Mouse (Mus musculus): Measurements from ENCODE around the gene Prrc2a. TPM values are rescaled to one million over a fixed set of nuclear protein-coding genes. Genes with fewer than 3 reads are reported as not detected.

The Prrc2a gene
- polyA plus RNA-seq, 1 experiment from 2014 or later: 205 TPM

DNA sequence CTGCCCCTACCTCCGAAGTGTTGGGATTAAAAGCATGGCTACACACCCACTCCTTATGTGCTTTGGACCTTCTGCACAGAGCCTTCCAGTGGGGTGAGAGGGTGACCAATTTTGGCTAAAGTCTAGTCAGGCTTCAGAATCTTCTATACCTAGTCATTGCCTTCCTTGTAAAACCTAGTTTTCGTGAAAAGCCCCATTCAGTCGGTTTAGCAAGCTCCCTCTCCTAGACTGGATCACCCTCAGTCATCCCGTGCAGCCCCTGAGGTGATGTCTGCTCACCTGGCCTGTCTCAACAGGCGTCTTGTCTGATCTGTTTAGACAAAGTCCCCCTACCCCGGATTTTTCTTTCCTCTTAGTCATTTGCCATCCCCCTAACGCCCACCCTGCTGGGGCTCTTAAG lies 33.3 kb upstream of the Prrc2a start:
- Histone ChIP-seq H3K27ac (no peak overlapping the region), H3K9me3 (no peaks in the 10 kb centered on the region), H3K27me3 (replicated peaks) (peaks cover 44% of the 10 kb centered on the region), H3K9ac (no peak overlapping the region), H3K4me3 (no peak overlapping the region), H3K36me3 (no peaks in the 10 kb centered on the region), H3K4me1 (peaks cover 9% of the 10 kb centered on the region), H3K4me2 (replicated peaks) (no peak overlapping the region)
- 70% methylated on average over 7 of the region's 7 CpGs for WGBS
- no peak for ATAC-seq (ENCODE audit: low FRiP score, low read depth)

GRCm38 (mm10) chr17:35197126-35197525 lies 32.4 kb upstream of the Prrc2a start:
- Histone ChIP-seq H3K27me3 (replicated peaks) (peaks cover 41% of the 10 kb centered on the region), H3K4me2 (replicated peaks) (no peak overlapping the region), H3K9ac (no peak overlapping the region), H3K36me3 (no peaks in the 10 kb centered on the region), H3K27ac (no peak overlapping the region), H3K9me3 (no peaks in the 10 kb centered on the region), H3K4me1 (peaks cover 9% of the 10 kb centered on the region), H3K4me3 (no peak overlapping the region)
- no peak for ATAC-seq (ENCODE audit: low FRiP score, low read depth)
- 59% methylated on average over 6 of the region's 6 CpGs for WGBS

DNA sequence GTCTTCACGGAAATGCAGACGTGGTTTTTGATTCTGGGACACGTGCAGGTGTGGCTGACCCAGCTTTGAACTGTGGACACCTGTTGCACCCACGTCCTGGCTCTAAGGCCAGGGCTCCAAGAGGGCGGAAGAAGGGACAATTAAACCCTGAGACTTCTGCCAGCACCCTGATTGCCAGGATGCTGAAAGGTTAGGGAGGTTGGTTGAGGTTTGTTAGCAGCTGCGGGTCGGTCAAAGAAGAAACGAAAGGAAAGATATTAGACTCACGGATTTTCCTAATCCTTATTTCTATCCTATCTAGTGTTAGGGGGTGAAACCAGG lies 31.6 kb upstream of the Prrc2a start:
- WGBS: 31% methylated on average over 9 of the region's 9 CpGs
- H3K4me1 ChIP-seq: peaks cover 9% of the 10 kb centered on the region
- no peaks in the 10 kb centered on the region for H3K36me3 ChIP-seq
- peak overlapping the region; percentile 71 for H3K4me2 ChIP-seq (replicated peaks)
- no peaks in the 10 kb centered on the region for H3K9me3 ChIP-seq
- H3K27me3 ChIP-seq (replicated peaks): peaks cover 37% of the 10 kb centered on the region
- no peak for ATAC-seq (ENCODE audit: low FRiP score, low read depth)
- peak overlapping the region; percentile 36 for H3K4me3 ChIP-seq
- no peak overlapping the region for H3K9ac ChIP-seq
- no peak overlapping the region for H3K27ac ChIP-seq

DNA sequence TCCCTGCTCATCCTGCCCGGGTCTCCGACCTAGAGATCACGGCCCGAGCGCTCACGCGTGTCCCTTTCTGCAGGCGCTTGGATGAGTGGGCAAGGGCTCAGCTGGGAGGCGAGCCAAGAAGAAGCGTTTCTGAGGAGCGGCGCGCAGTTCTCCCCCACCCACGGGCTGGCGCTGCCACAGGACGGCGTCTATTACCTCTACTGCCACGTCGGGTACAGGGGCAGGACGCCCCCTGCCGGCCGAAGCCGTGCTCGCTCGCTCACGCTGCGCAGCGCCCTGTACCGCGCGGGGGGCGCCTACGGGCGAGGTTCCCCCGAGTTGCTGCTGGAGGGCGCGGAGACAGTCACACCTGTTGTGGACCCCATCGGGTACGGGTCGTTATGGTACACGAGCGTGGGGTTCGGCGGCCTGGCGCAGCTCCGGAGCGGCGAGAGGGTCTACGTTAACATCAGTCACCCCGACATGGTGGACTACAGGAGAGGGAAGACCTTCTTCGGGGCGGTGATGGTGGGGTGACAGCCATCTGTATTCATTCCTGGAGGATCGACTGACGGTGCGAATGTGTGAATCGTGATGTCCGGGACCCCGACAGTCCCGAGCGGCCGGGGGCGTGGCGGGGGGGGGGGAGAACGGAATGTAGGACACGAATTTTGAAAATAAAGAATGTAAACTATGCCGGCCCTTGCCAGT lies 31.1 kb upstream of the Prrc2a start:
- H3K4me3 ChIP-seq: peak overlapping the region; percentile 36
- peak overlapping the region; percentile 71 for H3K4me2 ChIP-seq (replicated peaks)
- peak; percentile 74; the same call in 1 of the 2 replicates for ATAC-seq (ENCODE audit: low FRiP score, low read depth)
- 2% methylated on average over 66 of the region's 66 CpGs for WGBS
- 0 out of 2 replicates have a peak overlapping the region, but pooled peaks have one; percentile 35 for H3K9ac ChIP-seq
- peaks cover 37% of the 10 kb centered on the region for H3K27me3 ChIP-seq (replicated peaks)
- H3K36me3 ChIP-seq: no peaks in the 10 kb centered on the region
- H3K9me3 ChIP-seq: no peaks in the 10 kb centered on the region
- no peak overlapping the region for H3K27ac ChIP-seq
- H3K4me1 ChIP-seq: peaks cover 9% of the 10 kb centered on the region

- Histone ChIP-seq H3K4me2 (replicated peaks) (peak overlapping the region; percentile 71), H3K9me3 (no peaks in the 10 kb centered on the region), H3K36me3 (no peaks in the 10 kb centered on the region), H3K27ac (no peak overlapping the region), H3K4me1 (peaks cover 9% of the 10 kb centered on the region), H3K4me3 (peak overlapping the region; percentile 36), H3K27me3 (replicated peaks) (peaks cover 34% of the 10 kb centered on the region), H3K9ac (0 out of 2 replicates have a peak overlapping the region, but pooled peaks have one; percentile 35)
- WGBS: 48% methylated on average over 19 of the region's 19 CpGs
- no peak for ATAC-seq (ENCODE audit: low FRiP score, low read depth)
These were observed 30.3 kb upstream of the Prrc2a start for GRCm38 (mm10) chr17:35194844-35195630.

DNA sequence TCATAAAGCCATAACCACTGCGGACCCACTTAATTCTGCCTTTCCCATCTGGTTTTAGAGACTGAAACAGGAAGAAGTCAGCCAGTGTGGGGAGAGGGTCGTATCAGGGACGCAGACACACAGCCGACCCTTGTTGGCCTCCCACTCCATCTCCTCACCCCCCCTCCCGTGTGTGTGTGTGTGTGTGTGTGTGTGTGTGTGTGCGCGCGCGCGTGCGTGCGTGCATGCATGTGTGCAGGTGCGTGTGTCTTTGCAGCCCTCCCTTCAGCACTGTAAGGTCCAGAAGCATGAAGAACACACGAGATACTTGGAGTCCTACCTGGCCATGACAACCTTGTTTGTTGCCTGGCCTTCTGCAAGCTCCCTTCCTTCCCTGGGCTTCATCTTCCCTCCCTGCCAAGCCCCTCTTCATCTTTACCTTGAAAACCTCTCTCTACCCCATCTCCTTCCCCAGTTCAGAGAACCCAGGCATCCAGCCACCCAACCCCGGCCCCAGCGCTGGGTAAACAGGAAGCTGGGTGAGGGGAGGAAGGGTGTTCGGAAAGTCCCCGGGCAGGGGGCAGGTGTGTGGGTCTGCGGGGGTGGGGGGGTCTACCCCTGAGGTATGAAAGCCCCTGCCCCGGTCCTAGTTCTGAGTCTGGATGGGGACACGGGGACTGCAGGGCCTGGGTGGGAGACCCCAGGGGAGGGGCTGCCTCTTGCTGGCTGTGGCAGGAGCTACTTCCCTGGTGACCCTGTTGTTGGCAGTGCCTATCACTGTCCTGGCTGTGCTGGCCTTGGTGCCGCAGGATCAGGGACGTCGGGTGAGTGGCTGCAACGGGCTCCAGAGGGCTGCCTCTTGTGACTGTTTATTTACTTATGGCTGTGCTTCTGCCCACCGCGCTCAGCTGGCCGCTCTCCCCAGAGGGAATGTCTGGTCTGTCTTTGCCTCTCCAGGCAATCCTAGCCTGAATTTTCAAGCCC lies 29.5 kb upstream of the Prrc2a start, which contains the start of gene Ltb:
TSS of gene Ltb (plus strand) at position 559 of the 963 bp plus-strand sequence.
- WGBS: 71% methylated on average over 28 of the region's 28 CpGs
- H3K4me3 ChIP-seq: peak within 1 kb of the TSS; percentile 36; the same call in 1 of the 2 replicates
- H3K4me1 ChIP-seq: peaks cover 9% of the 10 kb centered on the region
- H3K9ac ChIP-seq: no peak within 1 kb of the TSS
- no peaks in the 10 kb centered on the region for H3K9me3 ChIP-seq
- peak within 1 kb of the TSS; percentile 71 for H3K4me2 ChIP-seq (replicated peaks)
- H3K36me3 ChIP-seq: no peaks in the 10 kb centered on the region
- no peak for ATAC-seq (ENCODE audit: low FRiP score, low read depth)
- peaks cover 31% of the 10 kb centered on the region for H3K27me3 ChIP-seq (replicated peaks)
- H3K27ac ChIP-seq: no peak within 1 kb of the TSS

DNA sequence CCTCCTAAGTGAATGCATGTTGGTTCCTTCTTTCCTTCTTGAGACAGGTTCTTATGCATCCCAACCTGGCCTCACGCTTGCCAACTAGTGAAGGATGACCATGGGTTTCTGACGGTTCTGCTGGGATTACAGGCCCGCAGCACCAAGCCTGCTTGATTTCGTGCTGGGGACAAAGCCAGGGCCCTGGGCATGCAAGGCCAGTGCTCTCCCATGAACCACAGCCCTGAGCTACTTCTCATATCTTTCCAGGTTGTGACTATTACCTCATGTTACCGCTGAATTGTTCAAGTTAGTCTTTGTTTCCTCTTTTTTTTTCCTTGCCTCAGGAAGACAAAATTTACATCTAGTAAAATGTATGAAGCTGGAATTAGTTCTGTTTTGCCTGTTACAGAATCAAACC lies 28.2 kb upstream of the Prrc2a start:
- Histone ChIP-seq H3K4me3 (no peak overlapping the region), H3K27me3 (replicated peaks) (peaks cover 31% of the 10 kb centered on the region), H3K4me1 (peaks cover 9% of the 10 kb centered on the region), H3K9ac (no peak overlapping the region), H3K4me2 (replicated peaks) (no peak overlapping the region), H3K36me3 (no peaks in the 10 kb centered on the region), H3K27ac (no peak overlapping the region), H3K9me3 (no peaks in the 10 kb centered on the region)
- no peak for ATAC-seq (ENCODE audit: low FRiP score, low read depth)
- 91% methylated on average over 5 of the region's 5 CpGs for WGBS

DNA sequence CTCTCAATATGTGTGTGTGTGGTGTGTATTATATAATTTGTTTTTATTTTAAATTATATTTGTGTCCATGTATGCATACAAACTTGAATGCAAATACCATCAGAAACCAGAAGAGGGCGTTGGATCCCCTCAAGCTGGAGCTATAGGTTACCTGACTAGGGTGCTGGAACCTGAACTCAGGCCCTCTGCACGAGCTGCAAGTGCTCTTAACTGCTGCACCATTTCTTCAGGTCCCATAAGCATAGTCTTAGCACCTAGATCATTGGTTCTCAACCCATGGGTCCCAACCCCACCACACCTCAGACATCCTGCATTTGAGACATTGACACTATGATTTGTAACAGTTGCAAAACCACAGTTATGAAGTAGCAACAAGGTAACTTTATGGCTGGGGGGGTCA lies 27.0 kb upstream of the Prrc2a start:
- Histone ChIP-seq H3K27ac (no peak overlapping the region), H3K36me3 (no peaks in the 10 kb centered on the region), H3K9me3 (no peaks in the 10 kb centered on the region), H3K4me3 (no peak overlapping the region), H3K4me2 (replicated peaks) (no peak overlapping the region), H3K4me1 (peaks cover 9% of the 10 kb centered on the region), H3K9ac (no peak overlapping the region), H3K27me3 (replicated peaks) (peaks cover 26% of the 10 kb centered on the region)
- 71% methylated on average over 2 of the region's 2 CpGs for WGBS
- ATAC-seq (ENCODE audit: low FRiP score, low read depth): no peak

DNA sequence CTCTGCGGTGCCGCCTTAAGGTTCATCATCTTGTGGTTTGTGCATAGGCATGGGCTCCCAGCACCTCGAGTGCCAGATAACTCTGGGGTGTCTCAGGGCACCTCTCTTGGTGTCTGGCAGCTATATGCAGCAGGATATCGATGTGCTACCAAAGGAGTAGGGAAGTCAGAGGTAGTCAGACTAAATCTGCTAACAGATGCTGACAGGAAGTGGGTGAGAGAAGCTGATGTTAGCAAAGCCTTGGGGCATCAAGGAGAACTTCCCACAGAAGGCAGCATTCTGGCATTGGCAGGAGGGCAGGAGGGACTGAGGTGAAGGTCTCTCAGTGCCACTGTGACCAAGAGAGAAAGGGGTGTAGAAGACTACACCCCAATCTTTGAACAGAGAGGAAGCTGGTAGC lies 25.4 kb upstream of the Prrc2a start:
- peaks cover 9% of the 10 kb centered on the region for H3K27me3 ChIP-seq (replicated peaks)
- no peak for ATAC-seq (ENCODE audit: low FRiP score, low read depth)
- no peak overlapping the region for H3K4me2 ChIP-seq (replicated peaks)
- WGBS: 75% methylated on average over 4 of the region's 4 CpGs
- no peaks in the 10 kb centered on the region for H3K36me3 ChIP-seq
- H3K4me3 ChIP-seq: no peak overlapping the region
- H3K9me3 ChIP-seq: no peaks in the 10 kb centered on the region
- H3K4me1 ChIP-seq: peaks cover 5% of the 10 kb centered on the region; the same call in 1 of the 2 replicates
- H3K27ac ChIP-seq: no peak overlapping the region
- no peak overlapping the region for H3K9ac ChIP-seq

DNA sequence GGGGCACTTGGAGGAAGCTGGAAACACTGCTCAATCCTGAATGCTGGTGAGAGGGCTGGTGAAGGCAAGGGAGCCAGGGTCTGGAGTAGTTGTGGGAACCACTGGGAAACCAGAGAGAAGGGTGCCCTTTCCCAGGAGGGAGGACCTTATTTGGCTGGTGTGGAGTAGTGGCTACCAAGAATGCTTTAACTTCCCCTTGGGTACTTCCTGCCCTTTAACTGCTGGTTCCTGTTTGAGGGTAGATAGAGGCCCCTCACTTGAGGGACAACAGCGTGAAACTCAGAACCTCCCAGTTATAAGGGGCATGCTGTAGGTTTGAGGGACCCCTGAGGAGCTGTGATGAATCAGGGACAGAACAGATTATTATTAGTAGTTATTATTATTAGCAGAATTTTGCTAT lies 24.5 kb upstream of the Prrc2a start:
- Histone ChIP-seq H3K27ac (no peak overlapping the region), H3K4me1 (peaks cover 5% of the 10 kb centered on the region; the same call in 1 of the 2 replicates), H3K4me2 (replicated peaks) (no peak overlapping the region), H3K27me3 (replicated peaks) (peaks cover under 1% of the 10 kb centered on the region; the same call in 1 of the 2 replicates), H3K9ac (no peak overlapping the region), H3K9me3 (no peaks in the 10 kb centered on the region), H3K36me3 (no peaks in the 10 kb centered on the region), H3K4me3 (no peak overlapping the region)
- WGBS: 76% methylated on average over 1 of the region's 1 CpGs
- no peak for ATAC-seq (ENCODE audit: low FRiP score, low read depth)

- ATAC-seq (ENCODE audit: low FRiP score, low read depth): no peak
- no peaks in the 10 kb centered on the region for H3K9me3 ChIP-seq
- H3K4me1 ChIP-seq: peaks cover 5% of the 10 kb centered on the region; the same call in 1 of the 2 replicates
- no peak within 1 kb of the TSS for H3K4me2 ChIP-seq (replicated peaks)
- H3K4me3 ChIP-seq: no peak within 1 kb of the TSS
- no peak within 1 kb of the TSS for H3K27ac ChIP-seq
- H3K27me3 ChIP-seq (replicated peaks): no peaks in the 10 kb centered on the region
- H3K36me3 ChIP-seq: no peaks in the 10 kb centered on the region
- 81% methylated on average over 7 of the region's 7 CpGs for WGBS
- no peak within 1 kb of the TSS for H3K9ac ChIP-seq
These were observed 23.4 kb upstream of the Prrc2a start, which contains the start of gene Lst1 for GRCm38 (mm10) chr17:35187959-35188610. Lst1 (minus strand) TSS chr17:35188439.

All from neural tube, embryonic 12.5 days (tissue).